Mouse (Mus musculus) MEL (cell line): ENCODE measurements around the gene Kcnk10.

Experiments
- BHLHE40 ChIP-seq: IDR thresholded peaks from 2 replicates; pipeline ENCODE4 v1.6.1; 2012; ENCODE audit warnings: low read depth, mild to moderate bottlenecking, inconsistent platforms, low read length, improper control_type of control experiment, borderline replicate concordance
- GATA1 ChIP-seq: IDR thresholded peaks from 2 replicates; pipeline ENCODE4 v1.6.1; 2011; ENCODE audit warnings: low read depth, low read length, improper control_type of control experiment
- MAFK ChIP-seq: IDR thresholded peaks from 2 replicates; pipeline ENCODE4 v1.6.1; 2011; ENCODE audit warnings: low read depth, mild to moderate bottlenecking, low read length, improper control_type of control experiment, borderline replicate concordance
- NELFE ChIP-seq: IDR thresholded peaks from 2 replicates; pipeline ENCODE4 v1.6.1; 2011; ENCODE audit warnings: low read depth, low read length, improper control_type of control experiment
- USF1 ChIP-seq: IDR thresholded peaks from 2 replicates; pipeline ENCODE4 v1.6.1; 2014; ENCODE audit warnings: low read depth, mild to moderate bottlenecking, inconsistent platforms, low read length, improper control_type of control experiment, moderate library complexity

GRCm38 (mm10) chr12:98501528-98502280, 76.4 kb downstream of the Kcnk10 start:
- TF ChIP-seq USF1 = no peak
- TF ChIP-seq MAFK = no peak
- TF ChIP-seq BHLHE40 = no peak
- TF ChIP-seq NELFE = no peak
- TF ChIP-seq GATA1 = no peak
